Mouse (Mus musculus): Measurements from ENCODE around the gene AC129217.1. TPM values are rescaled to one million over a fixed set of nuclear protein-coding genes. Genes with fewer than 3 reads are reported as not detected.

The AC129217.1 gene
- total RNA-seq (2021): 1 to 10 TPM; 2.5 to 4.2 TPM
- long read RNA-seq, experiment 1, partial matches to known transcripts: 0 of 7 reads
- long read RNA-seq, experiment 1, other reads (novel, unspliced or antisense): 7 of 7 reads
- long read RNA-seq, experiment 2: 0 reads

GRCm38 (mm10) chr19:8829660-8830059 is at the start of gene AC129217.1:
TSS of gene AC129217.1 (plus strand) at chr19:8829773.
- DNase-seq (ENCODE audit: low spot score): no peak

GRCm38 (mm10) chr19:8786008-8786781 is 43.4 kb upstream of the AC129217.1 start, which contains the start of gene Taf6l:
TSS of gene Taf6l (minus strand) at chr19:8786417.
- DNase-seq (ENCODE audit: low spot score): peak; percentile 94

DNA sequence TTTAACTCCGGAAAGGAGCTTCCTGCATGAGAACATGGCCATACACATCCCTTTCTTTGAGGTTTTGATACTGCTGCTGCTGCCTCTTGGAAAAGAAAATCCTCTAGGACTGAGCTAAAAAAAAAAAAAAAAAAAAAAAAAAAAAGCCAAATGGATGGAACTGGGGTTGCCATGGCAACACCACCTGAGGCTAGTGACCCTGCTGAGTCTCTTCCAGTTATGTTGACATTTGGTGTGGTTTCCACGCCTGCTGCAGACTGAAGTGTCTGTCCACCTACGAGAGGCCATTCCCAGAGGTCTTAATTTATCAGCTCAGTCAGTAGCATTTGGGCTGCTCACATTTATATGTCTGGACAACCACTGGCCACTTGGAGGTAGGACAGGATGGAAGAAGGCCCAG is 41.1 kb upstream of the AC129217.1 start:
- no peak for DNase-seq (ENCODE audit: low spot score)

DNA sequence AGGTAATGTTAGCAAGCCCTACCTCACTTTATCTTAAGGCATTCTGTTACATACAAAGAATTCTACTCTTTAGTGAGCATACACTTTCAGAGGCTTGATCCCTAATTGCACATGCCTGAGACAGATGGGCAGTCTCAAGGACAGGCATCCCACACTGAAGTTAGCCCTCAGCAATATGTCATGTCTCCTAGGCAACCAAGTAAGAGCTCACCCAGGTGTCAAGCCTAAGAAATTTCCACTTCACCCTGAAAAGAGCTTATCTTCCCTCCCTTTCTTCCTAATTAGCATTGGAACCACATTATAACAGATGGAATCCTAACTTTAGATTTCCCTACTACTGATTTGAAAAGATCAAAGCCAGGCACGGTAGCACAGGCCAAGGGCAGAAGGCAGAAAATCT is 40.4 kb upstream of the AC129217.1 start:
- DNase-seq (ENCODE audit: low spot score): no peak

DNA sequence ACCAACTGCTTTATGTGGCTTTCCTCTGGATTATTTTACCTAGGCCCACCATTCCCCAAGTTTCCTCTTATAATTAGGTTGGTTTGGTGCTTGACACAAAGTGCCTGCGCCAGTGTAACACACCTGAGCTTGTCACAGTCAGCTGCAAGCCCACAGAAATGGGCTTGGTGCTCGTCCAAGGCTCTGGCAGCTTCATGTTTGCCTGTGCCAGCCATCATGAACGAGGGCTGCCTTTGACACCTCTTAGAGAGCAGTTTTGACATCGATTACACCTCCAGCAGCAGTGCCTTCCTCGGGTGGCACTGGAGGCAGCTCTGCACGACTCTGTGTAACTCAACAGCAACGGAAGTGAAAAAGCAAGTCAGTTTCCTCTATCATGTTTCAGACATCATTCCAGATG is 39.4 kb upstream of the AC129217.1 start:
- DNase-seq (ENCODE audit: low spot score): no peak

DNA sequence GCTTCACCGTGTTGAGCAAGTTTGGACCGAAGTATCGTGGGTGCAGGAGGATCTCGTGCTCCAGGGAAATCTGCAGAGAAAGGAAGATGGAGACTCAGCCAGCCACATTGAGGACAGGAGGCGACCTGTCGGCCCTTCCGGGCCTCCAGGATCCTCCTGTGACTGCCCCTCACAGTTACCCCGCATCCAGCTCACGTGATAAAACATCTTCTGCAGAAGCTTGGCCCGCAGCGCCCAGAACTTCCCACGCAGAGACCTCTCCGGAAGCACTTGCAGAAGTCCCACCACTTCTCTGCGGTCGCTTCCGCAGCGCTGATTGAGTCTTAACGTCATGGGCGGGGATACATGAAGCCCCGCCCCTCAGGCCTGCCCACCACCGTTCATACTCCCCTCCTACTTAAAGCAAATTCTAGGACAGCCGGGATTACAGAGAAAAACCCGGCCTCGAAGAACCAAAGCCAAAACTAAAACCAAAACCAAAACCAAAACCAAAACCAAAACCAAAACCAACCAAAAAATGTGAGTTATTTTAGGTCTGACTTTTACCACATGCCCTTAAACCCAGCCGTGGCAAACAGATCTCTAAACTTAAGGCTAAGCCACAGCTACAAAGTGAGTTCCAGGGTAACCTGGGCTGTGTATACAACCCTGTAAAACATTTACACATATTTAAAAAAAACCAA is 31.2 kb upstream of the AC129217.1 start, which contains the start of gene Polr2g:
Gene Polr2g, minus strand, starts transcription at position 314 of the 683 bp plus-strand sequence.
- DNase-seq (ENCODE audit: low spot score): peak; percentile 89

- DNase-seq (ENCODE audit: low spot score): no peak
Observed at GRCm38 (mm10) chr19:8798947-8799315, 30.6 kb upstream of the AC129217.1 start.

DNA sequence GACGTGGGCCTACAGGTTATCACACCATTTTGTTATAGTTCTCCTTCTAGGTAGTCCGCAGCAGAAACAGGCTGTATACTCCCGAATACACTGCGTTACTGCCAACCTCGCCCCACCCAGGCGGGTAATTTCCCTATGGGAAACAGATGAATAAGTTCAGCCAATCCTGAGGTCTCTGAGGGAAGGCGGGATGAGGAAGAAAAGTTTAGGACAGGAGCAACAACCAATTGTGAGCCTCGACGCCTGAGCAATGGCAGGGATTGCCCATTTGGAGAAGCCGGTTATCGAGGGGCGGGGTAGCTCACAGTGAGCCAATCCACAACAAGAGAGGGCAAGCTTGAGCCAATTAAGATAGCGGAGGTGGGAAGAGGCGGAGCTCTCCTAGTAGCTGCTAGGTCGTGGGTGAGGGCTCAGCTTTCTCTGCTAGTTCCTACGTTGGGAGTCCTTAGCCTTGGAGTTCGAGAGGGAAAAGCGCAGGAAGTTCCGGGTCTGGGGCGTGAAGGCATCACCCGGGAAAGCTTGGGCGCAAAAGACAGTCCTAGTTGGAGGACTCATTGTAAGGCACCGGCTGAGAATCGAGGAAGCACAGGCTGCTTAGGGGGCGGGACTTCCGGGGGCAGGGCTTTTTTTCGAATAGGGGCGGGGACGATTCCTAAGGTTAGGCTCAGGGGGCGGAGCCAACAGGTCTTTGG is 27.3 kb upstream of the AC129217.1 start, which contains the start of gene Zbtb3:
Gene Zbtb3, plus strand, starts transcription at position 426 of the 692 bp plus-strand sequence.
- DNase-seq (ENCODE audit: low spot score): peak; percentile 96

- no peak for DNase-seq (ENCODE audit: low spot score)
Observed at GRCm38 (mm10) chr19:8803204-8803780, 26.3 kb upstream of the AC129217.1 start.

GRCm38 (mm10) chr19:8803879-8804660 is 25.5 kb upstream of the AC129217.1 start:
- no peak for DNase-seq (ENCODE audit: low spot score)

GRCm38 (mm10) chr19:8806810-8807209 is 22.8 kb upstream of the AC129217.1 start:
- no peak for DNase-seq (ENCODE audit: low spot score)

DNA sequence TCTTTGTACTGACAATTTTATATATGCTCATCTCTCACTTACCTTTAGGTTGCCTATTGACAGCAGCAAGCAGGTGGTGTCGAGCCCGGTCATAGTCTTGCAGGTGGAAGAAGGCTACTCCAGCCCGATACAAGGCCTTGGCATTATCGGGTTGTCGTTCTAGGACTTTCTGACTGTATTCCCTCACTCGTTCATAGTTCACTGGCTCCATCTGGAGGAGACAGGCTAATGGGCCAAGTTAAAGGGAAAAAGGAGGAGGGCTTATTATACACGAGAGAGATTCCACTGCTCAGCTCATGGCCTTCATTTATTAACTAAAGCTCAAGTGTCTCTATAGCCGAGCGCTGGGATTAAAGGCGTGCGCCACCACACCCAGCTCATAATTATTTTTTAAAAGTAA is 13.8 kb upstream of the AC129217.1 start:
- no peak for DNase-seq (ENCODE audit: low spot score)

DNA sequence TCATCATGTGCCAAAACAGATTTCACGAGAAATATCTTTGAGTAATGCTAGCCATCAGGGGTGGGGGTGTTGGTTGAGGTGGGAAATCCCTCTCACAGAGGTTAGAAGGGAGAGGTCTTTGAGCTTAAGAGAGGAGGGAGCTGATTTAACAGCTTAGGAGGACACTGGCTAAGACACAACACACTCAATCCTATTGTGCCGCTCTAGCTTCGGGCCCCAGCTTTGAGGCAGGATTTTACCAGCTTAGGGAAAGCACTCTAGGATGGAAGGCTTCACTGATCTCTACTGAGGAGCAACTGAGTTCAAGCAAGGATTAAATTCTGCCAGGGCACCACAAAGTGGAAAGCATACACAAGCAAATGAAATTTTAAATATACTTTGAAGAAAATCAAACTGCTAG is 12.6 kb upstream of the AC129217.1 start:
- DNase-seq (ENCODE audit: low spot score): no peak

GRCm38 (mm10) chr19:8818301-8818798 is 11.2 kb upstream of the AC129217.1 start:
- DNase-seq (ENCODE audit: low spot score): no peak

- peak; percentile 97 for DNase-seq (ENCODE audit: low spot score)
Observed at GRCm38 (mm10) chr19:8818801-8819595, 10.6 kb upstream of the AC129217.1 start, which contains the start of gene Ttc9c. TSS of gene Ttc9c (minus strand) at chr19:8819333.

DNA sequence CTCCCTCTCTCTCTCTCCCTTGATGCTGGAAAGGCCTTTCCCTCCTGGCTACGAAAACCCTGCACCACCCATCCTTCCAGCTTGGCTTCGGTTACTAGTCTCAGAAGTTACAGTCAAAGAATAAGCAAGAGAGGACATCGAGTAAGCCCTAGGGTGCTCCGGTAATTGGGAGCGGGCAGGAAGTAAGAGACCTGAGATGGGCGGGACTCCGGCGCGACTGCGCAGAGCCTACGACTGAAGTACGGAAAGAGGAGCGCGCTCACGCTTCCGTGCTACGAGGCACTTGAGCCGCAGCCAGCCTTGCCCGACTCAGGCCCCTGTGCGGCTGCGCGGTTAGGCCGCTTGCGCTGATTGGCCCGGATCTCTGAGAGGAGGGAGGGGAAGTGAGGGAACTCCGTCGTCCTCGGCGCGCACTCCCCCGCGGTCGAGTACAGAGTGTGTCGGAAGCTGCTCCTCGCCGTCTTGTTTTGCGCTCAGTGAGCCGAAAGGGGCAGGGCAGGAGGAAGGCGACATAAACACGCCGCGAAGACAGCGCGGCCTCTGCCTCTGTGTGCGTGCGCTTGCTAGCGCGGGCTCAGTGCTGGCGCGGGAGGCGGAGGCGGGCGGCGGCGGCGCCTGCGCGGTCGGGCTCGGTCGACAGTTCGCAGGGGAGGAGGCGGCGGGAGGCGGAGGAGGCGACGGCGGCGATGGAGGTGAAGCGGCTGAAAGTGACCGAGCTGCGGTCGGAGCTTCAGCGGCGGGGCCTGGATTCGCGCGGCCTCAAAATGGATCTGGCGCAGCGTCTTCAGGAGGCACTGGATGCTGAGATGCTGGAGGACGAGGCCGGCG is 9.8 kb upstream of the AC129217.1 start, which contains the start of gene Hnrnpul2:
Gene Hnrnpul2, plus strand, starts transcription at position 415 of the 828 bp plus-strand sequence.
- DNase-seq (ENCODE audit: low spot score): peak; percentile 98

- DNase-seq (ENCODE audit: low spot score): peak; percentile 36
Observed at GRCm38 (mm10) chr19:8820424-8820956, 9.1 kb upstream of the AC129217.1 start.

DNA sequence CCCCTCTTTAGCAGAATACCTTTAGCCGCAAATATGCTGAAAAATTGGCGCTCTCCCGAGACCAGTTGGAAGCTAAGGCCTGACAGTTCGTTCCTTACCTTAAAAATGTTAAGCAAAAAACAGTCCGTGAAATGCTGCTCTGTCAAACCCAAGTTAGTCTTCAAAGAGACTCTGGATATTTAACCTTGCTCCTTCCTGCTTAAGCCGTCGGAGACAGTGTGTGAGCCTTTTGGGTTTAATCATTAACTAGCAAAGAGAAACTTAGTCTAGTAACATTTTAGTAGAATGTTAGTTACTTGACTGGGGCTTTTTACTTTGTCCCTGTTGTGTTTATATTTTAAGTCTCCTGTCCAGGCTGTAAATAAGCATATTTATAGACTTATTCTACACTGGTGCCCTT is 8.4 kb upstream of the AC129217.1 start:
- no peak for DNase-seq (ENCODE audit: low spot score)

All from gastrocnemius, adult 18-20 months (tissue).